9 mouse cellular contexts compared by ENCODE assay signal in genomic region chr13:31625333-31626101, GRCm38 (mm10). TPM values are rescaled to one million over a fixed set of nuclear protein-coding genes. Genes with fewer than 3 reads are reported as not detected.
DNase-seq lines count a peak whose midpoint lies in the region; ATAC-seq and TF ChIP-seq lines count a peak whose summit lies in the region.
"Had no signal": no experiment of that assay in that cellular context is flagged by ENCODE, and none has a peak within 500 bp of the region (broad histone marks: within the 10 kb centered on the region; RNA-seq: fewer than 3 reads in every experiment).

Foxf2 (plus strand) TSS chr13:31625816.

- WGBS in kidney, embryonic 14.5 days, result under 1% methylated on average over 65 of the region's 74 CpGs
- WGBS in heart, postnatal 0 days, result under 1% methylated on average over 63 of the region's 74 CpGs

- H3K9ac ChIP-seq in kidney, embryonic 14.5 days (ENCODE audit: low read depth, low read length), result peak within 1 kb of the TSS; percentile 18; the same call in 1 of the 2 replicates
- H3K9ac ChIP-seq in heart, postnatal 0 days (replicated peaks; ENCODE audit: low read depth, low read length), result no peak within 1 kb of the TSS

- DNase-seq in kidney, postnatal 25 days, result no peak
- DNase-seq in embryo, embryonic 11 days, result peak; percentile 64
- DNase-seq in heart, postnatal 0 days (ENCODE audit: low spot score), result no peak
- DNase-seq in lung, adult 18-20 months, result peak; percentile 55 to 64
- DNase-seq in retina, embryonic 14.5 days (ENCODE audit: low spot score), result peak; percentile 59
- DNase-seq in natural killer cell, adult 2 months (ENCODE audit: low spot score in 2 of 2), result no peak
- DNase-seq in layer of hippocampus, adult 8-10 months (ENCODE audit: low spot score in 2 of 2), result no peak

- peak within 1 kb of the TSS; percentile 48 for H3K4me3 ChIP-seq in kidney, embryonic 14.5 days (ENCODE audit: low read length)
- peak within 1 kb of the TSS; percentile 51 for H3K4me3 ChIP-seq in heart, postnatal 0 days (ENCODE audit: low read depth, low read length)

- no peak for TF ChIP-seq EP300 in heart, postnatal 0 days (IDR thresholded peaks at IDR 0.05; ENCODE audit: low read depth)

- H3K4me1 ChIP-seq in kidney, embryonic 14.5 days (ENCODE audit: control insufficient read depth, insufficient read depth, low read length), result peaks cover 15% of the 10 kb centered on the region
- peaks cover 19% of the 10 kb centered on the region; the same call in 1 of the 2 replicates for H3K4me1 ChIP-seq in heart, postnatal 0 days (ENCODE audit: control insufficient read depth, insufficient read depth)

- no peak for TF ChIP-seq CTCF in heart, postnatal 0 days (IDR thresholded peaks at IDR 0.05; ENCODE audit: low read depth)

- H3K9me3 ChIP-seq in kidney, embryonic 14.5 days (ENCODE audit: control insufficient read depth, low read length), result no peaks in the 10 kb centered on the region
- H3K9me3 ChIP-seq in heart, postnatal 0 days (replicated peaks; ENCODE audit: control insufficient read depth, low read length), result no peaks in the 10 kb centered on the region

- no peaks in the 10 kb centered on the region for H3K36me3 ChIP-seq in kidney, embryonic 14.5 days (ENCODE audit: control insufficient read depth, insufficient read depth, low read length)
- H3K36me3 ChIP-seq in heart, postnatal 0 days (replicated peaks; ENCODE audit: control insufficient read depth, insufficient read depth, low read length), result no peaks in the 10 kb centered on the region

- no peak within 1 kb of the TSS for H3K27ac ChIP-seq in kidney, embryonic 14.5 days (ENCODE audit: low read depth, low read length)
- no peak within 1 kb of the TSS for H3K27ac ChIP-seq in heart, postnatal 0 days (ENCODE audit: low read depth)
- H3K27ac ChIP-seq: macrophage had no signal

- H3K27me3 ChIP-seq in kidney, embryonic 14.5 days (ENCODE audit: control insufficient read depth, insufficient read depth, low read length), result peaks cover 98% of the 10 kb centered on the region
- H3K27me3 ChIP-seq in heart, postnatal 0 days (ENCODE audit: control insufficient read depth, insufficient read depth, low read length), result peaks cover 100% of the 10 kb centered on the region

- peak; percentile 32; the same call in 1 of the 2 replicates for ATAC-seq in kidney, embryonic 14.5 days (ENCODE audit: low FRiP score, low TSS enrichment)
- peak; percentile 38; the same call in 1 of the 2 replicates for ATAC-seq in heart, postnatal 0 days (ENCODE audit: insufficient read depth, low read depth)

- H3K4me2 ChIP-seq in kidney, embryonic 14.5 days (replicated peaks; ENCODE audit: low read depth, low read length), result peak within 1 kb of the TSS; percentile 79
- peak within 1 kb of the TSS; percentile 76 for H3K4me2 ChIP-seq in heart, postnatal 0 days (ENCODE audit: low read depth, low read length)

RNA-seq across cellular contexts. Expression of gene Foxf2, which starts in this region (rescaled TPM):
- not detected in 2 replicates for polyA plus RNA-seq in kidney, embryonic 14.5 days (2014; fragmentation: Nextera tagmentation; extraction: Ambion mirVana)
- total RNA-seq in heart, postnatal 0 days (2014; rRNA removed; ENCODE audit: low replicate concordance), result not detected in 2 replicates
- polyA plus RNA-seq in heart, postnatal 0 days (2015; fragmentation: Nextera tagmentation; extraction: Ambion mirVana), result not detected in 2 replicates
- total RNA-seq in layer of hippocampus, adult 8-10 months (2022), result 1 to 10 TPM; 3.6 to 4.8 (median 4.7) TPM
- polyA plus RNA-seq: macrophage had no signal

Comparison
In these comparisons a context has a peak if more than half of its experiments do, and no peak if none do; other contexts are left out.
1. Peak in ATAC-seq, H3K4me3 ChIP-seq, H3K9ac ChIP-seq and H3K4me2 ChIP-seq in kidney, embryonic 14.5 days; RNA of the gene not detected or under 1 TPM.
2. Peak in ATAC-seq, H3K4me3 ChIP-seq and H3K4me2 ChIP-seq in heart, postnatal 0 days; RNA of the gene not detected or under 1 TPM.
3. DNase-seq: peak in embryo, embryonic 11 days (single experiment), lung, adult 18-20 months (2 of 2) and retina, embryonic 14.5 days (single experiment); none in kidney, postnatal 25 days (0 of 2), heart, postnatal 0 days (single experiment), natural killer cell, adult 2 months (0 of 2) and layer of hippocampus, adult 8-10 months (0 of 2).